Mouse (Mus musculus) forebrain, postnatal 0 days (tissue): Measurements from ENCODE around the gene Fbp1. TPM values are rescaled to one million over a fixed set of nuclear protein-coding genes. Genes with fewer than 3 reads are reported as not detected.

Source experiments
- ATAC-seq: fragments of 200-750 bp; cut with Nextera tagmentation; 2 replicates; pipeline ENCODE4 v1.8.0; 2017; ENCODE audit warnings: mild to moderate bottlenecking, moderate library complexity
- DNase-seq: peaks from one replicate; pipeline ENCODE4 v3.0.0-alpha.2; 2015
- H3K27ac ChIP-seq: fragments of 300-500 bp; sonication (generic); 2 replicates; pipeline ENCODE4 v1.5.1; 2014; ENCODE audit warnings: low read depth, mild to moderate bottlenecking, antibody characterized with exemption, low read length, moderate library complexity, mixed read lengths
- H3K27me3 ChIP-seq: fragments of 300-500 bp; sonication (generic); 2 replicates; pipeline ENCODE4 v1.6.1; 2014; ENCODE audit warnings: mild to moderate bottlenecking, low read length, mixed read lengths; ENCODE audit not compliant: insufficient read depth
- H3K36me3 ChIP-seq: fragments of 300-500 bp; sonication (generic); 2 replicates; pipeline ENCODE4 v1.6.1; 2014; ENCODE audit warnings: mild to moderate bottlenecking, moderate library complexity; ENCODE audit not compliant: insufficient read depth
- H3K4me1 ChIP-seq: fragments of 300-500 bp; sonication (generic); 2 replicates; pipeline ENCODE4 v1.6.1; 2014; ENCODE audit warnings: antibody characterized with exemption; ENCODE audit not compliant: insufficient read depth
- H3K4me2 ChIP-seq: fragments of 300-500 bp; sonication (generic); 2 replicates; pipeline ENCODE4 v1.6.1; 2014; ENCODE audit warnings: low read depth, mild to moderate bottlenecking, moderate library complexity
- H3K4me3 ChIP-seq: fragments of 300-500 bp; sonication (generic); 2 replicates; pipeline ENCODE4 v1.5.1; 2014; ENCODE audit warnings: low read depth, low read length, mixed read lengths
- H3K9ac ChIP-seq: fragments of 300-500 bp; sonication (generic); 2 replicates; pipeline ENCODE4 v1.6.1; 2014; ENCODE audit warnings: mild to moderate bottlenecking
- H3K9me3 ChIP-seq: fragments of 300-500 bp; sonication (generic); 2 replicates; pipeline ENCODE4 v1.6.1; 2016; ENCODE audit warnings: low read length
- CTCF ChIP-seq: sonication (generic); IDR thresholded peaks from 2 replicates; pipeline ENCODE4 v1.5.1; 2016; ENCODE audit warnings: antibody characterized with exemption, control low read depth, low read depth
- WGBS: fragments of 180-500 bp; shearing (Covaris S2); extraction: QIAGEN DNeasy Blood & Tissue Kit; methylation state at CpG from one replicate; pipeline ENCODE4 v1.1.7; 2014; 5-methylcytosine and 5-hydroxymethylcytosine counted together
- polyA plus RNA-seq: library from polyadenylated mRNA; unstranded; fragments of >200 nt; fragmentation: Nextera tagmentation; extraction: Ambion mirVana; gene quantifications from 2 replicates; pipeline ENCODE4 v1.2.1, GENCODE M21; 2015
- total RNA-seq: library from RNA; depleted of rRNA; stranded (reverse); fragments of >200 nt; gene quantifications from 2 replicates; pipeline ENCODE4 v1.2.3, GENCODE M21; 2014

Gene Fbp1
- total and polyA plus RNA-seq, 2 experiments from 2014 or later = 0.21 TPM; not detected in 1

GRCm38 (mm10) chr13:62922645-62923044, 34.6 kb upstream of the Fbp1 start:
- Histone ChIP-seq H3K9me3 (no peaks in the 10 kb centered on the region), H3K36me3 (no peaks in the 10 kb centered on the region), H3K9ac (no peak overlapping the region), H3K4me1 (no peaks in the 10 kb centered on the region), H3K27ac (no peak overlapping the region), H3K4me2 (no peak overlapping the region), H3K4me3 (no peak overlapping the region), H3K27me3 (no peaks in the 10 kb centered on the region)
- ATAC-seq = no peak
- 81% methylated on average over 3 of the region's 3 CpGs for WGBS
- no peak for TF ChIP-seq CTCF
- DNase-seq = no peak

- no peaks in the 10 kb centered on the region for H3K27me3 ChIP-seq
- H3K9me3 ChIP-seq = no peaks in the 10 kb centered on the region
- H3K4me1 ChIP-seq = no peaks in the 10 kb centered on the region
- TF ChIP-seq CTCF = peak; percentile 79
- DNase-seq (peak; percentile 87), ATAC-seq (peak; percentile 67)
- H3K4me2 ChIP-seq = no peak overlapping the region
- WGBS = 38% methylated on average over 11 of the region's 11 CpGs
- no peak overlapping the region for H3K9ac ChIP-seq
- no peak overlapping the region for H3K27ac ChIP-seq
- H3K4me3 ChIP-seq = no peak overlapping the region
- no peaks in the 10 kb centered on the region for H3K36me3 ChIP-seq
Measured at GRCm38 (mm10) chr13:62919647-62920341, 31.7 kb upstream of the Fbp1 start.

GRCm38 (mm10) chr13:62917416-62918110, 29.5 kb upstream of the Fbp1 start:
- H3K9ac ChIP-seq = no peak overlapping the region
- H3K36me3 ChIP-seq = no peaks in the 10 kb centered on the region
- peak; percentile 42 for DNase-seq
- TF ChIP-seq CTCF = no peak
- no peak overlapping the region for H3K4me2 ChIP-seq
- no peaks in the 10 kb centered on the region for H3K27me3 ChIP-seq
- no peak overlapping the region for H3K27ac ChIP-seq
- ATAC-seq = peak; percentile 64
- no peaks in the 10 kb centered on the region for H3K9me3 ChIP-seq
- H3K4me1 ChIP-seq = no peaks in the 10 kb centered on the region
- no peak overlapping the region for H3K4me3 ChIP-seq
- WGBS = 38% methylated on average over 1 of the region's 1 CpGs

GRCm38 (mm10) chr13:62916675-62917074, 28.6 kb upstream of the Fbp1 start:
- no peak for TF ChIP-seq CTCF
- Histone ChIP-seq H3K9ac (no peak overlapping the region), H3K4me3 (no peak overlapping the region), H3K4me1 (no peaks in the 10 kb centered on the region), H3K9me3 (no peaks in the 10 kb centered on the region), H3K36me3 (no peaks in the 10 kb centered on the region), H3K27me3 (no peaks in the 10 kb centered on the region), H3K27ac (no peak overlapping the region), H3K4me2 (no peak overlapping the region)
- 64% methylated on average over 4 of the region's 4 CpGs for WGBS
- DNase-seq (no peak), ATAC-seq (no peak)

- ATAC-seq = no peak
- 84% methylated on average over 5 of the region's 5 CpGs for WGBS
Measured at GRCm38 (mm10) chr13:62911575-62911974, 23.5 kb upstream of the Fbp1 start.

GRCm38 (mm10) chr13:62910206-62910605, 22.1 kb upstream of the Fbp1 start:
- H3K4me3 ChIP-seq = no peak overlapping the region
- H3K9ac ChIP-seq = no peak overlapping the region
- H3K27me3 ChIP-seq = no peaks in the 10 kb centered on the region
- TF ChIP-seq CTCF = no peak
- H3K4me1 ChIP-seq = no peaks in the 10 kb centered on the region
- H3K36me3 ChIP-seq = no peaks in the 10 kb centered on the region
- ATAC-seq (no peak), DNase-seq (no peak)
- no peaks in the 10 kb centered on the region for H3K9me3 ChIP-seq
- H3K4me2 ChIP-seq = no peak overlapping the region
- 88% methylated on average over 4 of the region's 4 CpGs for WGBS
- H3K27ac ChIP-seq = no peak overlapping the region

More at GRCm38 (mm10) chr13:62911575-62911974, 23.5 kb upstream of the Fbp1 start:
- H3K27me3 ChIP-seq = no peaks in the 10 kb centered on the region
- no peak overlapping the region for H3K9ac ChIP-seq
- TF ChIP-seq CTCF = no peak
- H3K36me3 ChIP-seq = no peaks in the 10 kb centered on the region
- no peaks in the 10 kb centered on the region for H3K4me1 ChIP-seq
- H3K27ac ChIP-seq = no peak overlapping the region
- no peak overlapping the region for H3K4me2 ChIP-seq
- no peak overlapping the region for H3K4me3 ChIP-seq
- no peak for DNase-seq
- H3K9me3 ChIP-seq = no peaks in the 10 kb centered on the region

- TF ChIP-seq CTCF = no peak
- 66% methylated on average over 5 of the region's 5 CpGs for WGBS
- no peak overlapping the region for H3K27ac ChIP-seq
- no peaks in the 10 kb centered on the region for H3K27me3 ChIP-seq
- no peak overlapping the region for H3K4me3 ChIP-seq
- ATAC-seq (peak; percentile 68), DNase-seq (no peak)
- no peak overlapping the region for H3K9ac ChIP-seq
- no peaks in the 10 kb centered on the region for H3K4me1 ChIP-seq
- no peaks in the 10 kb centered on the region for H3K36me3 ChIP-seq
- no peak overlapping the region for H3K4me2 ChIP-seq
- no peaks in the 10 kb centered on the region for H3K9me3 ChIP-seq
Measured at GRCm38 (mm10) chr13:62909776-62910175, 21.7 kb upstream of the Fbp1 start.
